Mouse (Mus musculus) bone marrow, adult 2 months (tissue): ENCODE measurements around the gene Tbata.

Experiments used
- CTCF ChIP-seq: fragments of 200-500 bp; IDR thresholded peaks from 2 replicates; pipeline ENCODE4 v1.5.1; 2011; ENCODE audit warnings: low read length, control low read depth; ENCODE audit not compliant: control insufficient read depth, insufficient read depth
- POLR2A ChIP-seq: fragments of 200-500 bp; IDR thresholded peaks from 2 replicates; pipeline ENCODE4 v1.6.1; 2011; ENCODE audit warnings: low read depth, mild to moderate bottlenecking, control low read depth, low read length, borderline replicate concordance; ENCODE audit not compliant: control insufficient read depth

GRCm38 (mm10) chr10:61187001-61187400, 15.2 kb downstream of the Tbata start:
- TF ChIP-seq POLR2A (no peak), CTCF (no peak)
